Mouse (Mus musculus) intestine, postnatal 0 days (tissue): Measurements from ENCODE around the gene Slc17a7. TPM values are rescaled to one million over a fixed set of nuclear protein-coding genes. Genes with fewer than 3 reads are reported as not detected.

Experiments used
- ATAC-seq: fragments of 200-750 bp; cut with Nextera tagmentation; 2 replicates; pipeline ENCODE4 v1.8.0; 2017; ENCODE audit warnings: mild to moderate bottlenecking, moderate TSS enrichment, moderate library complexity
- H3K27ac ChIP-seq: fragments of 300-500 bp; sonication (generic); 2 replicates; pipeline ENCODE4 v1.5.1; 2014; ENCODE audit warnings: mild to moderate bottlenecking, low read depth, low read length, moderate library complexity
- H3K27me3 ChIP-seq: fragments of 300-500 bp; sonication (generic); replicated peaks from 2 replicates; pipeline ENCODE4 v1.6.1; 2014; ENCODE audit warnings: low read length, mixed read lengths; ENCODE audit not compliant: control insufficient read depth, insufficient read depth
- H3K36me3 ChIP-seq: fragments of 300-500 bp; sonication (generic); 2 replicates; pipeline ENCODE4 v1.6.1; 2014; ENCODE audit warnings: mild to moderate bottlenecking, moderate library complexity; ENCODE audit not compliant: control insufficient read depth, insufficient read depth
- H3K4me1 ChIP-seq: fragments of 300-500 bp; sonication (generic); replicated peaks from 2 replicates; pipeline ENCODE4 v1.6.1; 2014; ENCODE audit warnings: antibody characterized with exemption, low read length, mixed read lengths; ENCODE audit not compliant: control insufficient read depth, insufficient read depth
- H3K4me2 ChIP-seq: fragments of 300-500 bp; sonication (generic); replicated peaks from 2 replicates; pipeline ENCODE4 v1.6.1; 2014; ENCODE audit warnings: low read depth, mild to moderate bottlenecking, moderate library complexity
- H3K4me3 ChIP-seq: fragments of 300-500 bp; sonication (generic); 2 replicates; pipeline ENCODE4 v1.5.1; 2014; ENCODE audit warnings: low read depth, low read length
- H3K9ac ChIP-seq: fragments of 300-500 bp; sonication (generic); 2 replicates; pipeline ENCODE4 v1.6.1; 2014; ENCODE audit warnings: mild to moderate bottlenecking, low read depth, low read length
- H3K9me3 ChIP-seq: fragments of 300-500 bp; sonication (generic); 2 replicates; pipeline ENCODE4 v1.6.1; 2016; ENCODE audit warnings: mixed run types; ENCODE audit not compliant: control insufficient read depth
- CTCF ChIP-seq: sonication (generic); IDR thresholded peaks from 2 replicates; pipeline ENCODE4 v1.5.1; 2016; ENCODE audit warnings: low read depth, mild to moderate bottlenecking, control low read depth, antibody characterized with exemption, moderate library complexity
- WGBS: fragments of 180-500 bp; shearing (Covaris S2); extraction: QIAGEN DNeasy Blood & Tissue Kit; methylation state at CpG from one replicate; pipeline ENCODE4 v1.1.7; 2014; 5-methylcytosine and 5-hydroxymethylcytosine counted together
- polyA plus RNA-seq: library from polyadenylated mRNA; unstranded; fragments of >200 nt; fragmentation: Nextera tagmentation; extraction: Ambion mirVana; gene quantifications from 2 replicates; pipeline ENCODE4 v1.2.1, GENCODE M21; 2015

Gene Slc17a7
- polyA plus RNA-seq, 1 experiment from 2014 or later: not detected

- Histone ChIP-seq H3K27ac (no peak overlapping the region), H3K4me3 (no peak overlapping the region), H3K4me2 (no peak overlapping the region), H3K27me3 (no peaks in the 10 kb centered on the region), H3K36me3 (peaks cover 34% of the 10 kb centered on the region), H3K4me1 (peaks cover 6% of the 10 kb centered on the region; the same call in 1 of the 2 replicates), H3K9me3 (no peaks in the 10 kb centered on the region), H3K9ac (no peak overlapping the region)
- no peak for TF ChIP-seq CTCF
- no peak for ATAC-seq
- WGBS: 84% methylated on average over 9 of the region's 9 CpGs
These were observed 8.2 kb upstream of the Slc17a7 start for GRCm38 (mm10) chr7:45155590-45155989.

- Histone ChIP-seq H3K9me3 (no peaks in the 10 kb centered on the region), H3K27me3 (no peaks in the 10 kb centered on the region), H3K36me3 (peaks cover 34% of the 10 kb centered on the region), H3K4me1 (0 out of 2 replicates have a peak, but pooled peaks cover 2% of the 10 kb centered on the region), H3K27ac (no peak overlapping the region), H3K9ac (no peak overlapping the region), H3K4me3 (no peak overlapping the region), H3K4me2 (no peak overlapping the region)
- no peak for ATAC-seq
- WGBS: 93% methylated on average over 15 of the region's 15 CpGs
- TF ChIP-seq CTCF: no peak
These were observed 7.5 kb upstream of the Slc17a7 start for GRCm38 (mm10) chr7:45156206-45156605.

DNA sequence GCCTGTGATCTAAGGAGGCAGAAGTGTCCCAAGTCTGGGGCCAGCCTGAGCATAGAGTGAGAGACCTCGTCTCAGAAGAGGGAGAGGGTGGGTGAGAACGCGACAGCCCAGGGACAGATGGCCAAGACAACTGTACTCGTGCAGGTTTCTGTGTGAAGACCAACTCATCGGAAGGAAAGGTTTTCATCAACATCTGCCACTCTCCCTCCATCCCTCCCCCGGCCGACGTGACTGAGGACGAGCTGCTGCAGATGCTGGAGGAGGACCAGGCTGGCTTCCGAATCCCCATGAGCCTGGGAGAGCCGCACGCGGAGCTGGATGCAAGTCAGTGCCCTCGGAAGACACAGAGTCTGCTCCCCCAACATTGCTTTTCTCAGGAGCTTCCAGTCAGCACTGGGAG, 6.3 kb upstream of the Slc17a7 start:
- Histone ChIP-seq H3K9ac (no peak overlapping the region), H3K27ac (no peak overlapping the region), H3K9me3 (no peaks in the 10 kb centered on the region), H3K4me2 (no peak overlapping the region), H3K4me1 (peaks cover 7% of the 10 kb centered on the region; the same call in 1 of the 2 replicates), H3K27me3 (peaks cover 1% of the 10 kb centered on the region; the same call in 1 of the 2 replicates), H3K4me3 (no peak overlapping the region), H3K36me3 (peaks cover 34% of the 10 kb centered on the region)
- no peak for TF ChIP-seq CTCF
- ATAC-seq: no peak
- WGBS: 88% methylated on average over 14 of the region's 14 CpGs

DNA sequence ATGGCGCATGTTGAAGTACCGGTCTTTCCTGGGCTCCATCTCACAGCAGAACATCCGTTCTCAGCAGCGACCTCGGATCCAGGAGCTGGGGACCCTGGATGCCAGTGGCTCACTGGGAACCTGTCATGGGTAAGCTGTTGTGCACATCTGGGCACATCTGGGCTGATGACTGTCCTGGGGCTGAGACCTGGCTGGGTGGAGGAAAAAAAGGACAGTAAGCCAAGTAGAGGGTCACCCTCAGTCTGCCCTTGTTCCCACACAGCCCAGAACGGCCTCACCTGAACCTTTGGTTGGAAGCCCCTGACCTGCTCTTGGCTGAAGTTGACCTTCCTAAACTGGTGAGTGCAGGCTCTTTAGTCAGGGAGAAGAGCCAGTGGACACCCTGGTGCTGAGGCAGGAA, 4.8 kb upstream of the Slc17a7 start:
- Histone ChIP-seq H3K27me3 (peaks cover 16% of the 10 kb centered on the region), H3K4me3 (no peak overlapping the region), H3K9me3 (no peaks in the 10 kb centered on the region), H3K4me1 (peaks cover 7% of the 10 kb centered on the region; the same call in 1 of the 2 replicates), H3K9ac (no peak overlapping the region), H3K4me2 (no peak overlapping the region), H3K27ac (no peak overlapping the region), H3K36me3 (peaks cover 34% of the 10 kb centered on the region)
- WGBS: 90% methylated on average over 6 of the region's 6 CpGs
- TF ChIP-seq CTCF: no peak
- no peak for ATAC-seq

DNA sequence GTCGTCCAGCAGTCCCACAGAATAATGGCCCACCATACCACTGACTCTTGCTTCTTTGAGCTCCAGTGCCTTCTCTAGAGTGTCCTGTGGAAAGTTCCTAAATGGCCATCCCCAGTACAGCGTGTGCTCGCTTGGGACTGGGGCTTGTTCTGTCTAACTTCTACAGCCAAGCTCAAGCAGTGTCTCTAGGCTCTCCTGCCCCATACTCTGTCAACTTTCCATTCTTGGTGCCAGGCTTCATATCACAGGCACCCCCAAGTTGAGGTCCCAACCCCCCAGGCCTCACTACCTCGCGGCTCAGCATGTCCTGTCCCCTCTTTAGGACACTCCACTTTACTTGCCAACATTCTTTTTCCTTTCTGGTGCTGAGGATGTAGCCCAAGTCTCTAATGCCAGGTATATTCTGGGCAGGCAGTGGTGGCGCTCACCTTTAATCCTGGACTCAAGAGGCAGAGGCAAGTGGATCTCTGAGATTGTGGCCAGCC, 3.4 kb upstream of the Slc17a7 start:
- H3K9me3 ChIP-seq: no peaks in the 10 kb centered on the region
- H3K4me3 ChIP-seq: no peak overlapping the region
- peaks cover 5% of the 10 kb centered on the region; the same call in 1 of the 2 replicates for H3K4me1 ChIP-seq
- peaks cover 34% of the 10 kb centered on the region for H3K36me3 ChIP-seq
- H3K27ac ChIP-seq: no peak overlapping the region
- 89% methylated on average over 6 of the region's 6 CpGs for WGBS
- H3K9ac ChIP-seq: no peak overlapping the region
- peaks cover 30% of the 10 kb centered on the region for H3K27me3 ChIP-seq
- no peak for ATAC-seq
- TF ChIP-seq CTCF: no peak
- no peak overlapping the region for H3K4me2 ChIP-seq

DNA sequence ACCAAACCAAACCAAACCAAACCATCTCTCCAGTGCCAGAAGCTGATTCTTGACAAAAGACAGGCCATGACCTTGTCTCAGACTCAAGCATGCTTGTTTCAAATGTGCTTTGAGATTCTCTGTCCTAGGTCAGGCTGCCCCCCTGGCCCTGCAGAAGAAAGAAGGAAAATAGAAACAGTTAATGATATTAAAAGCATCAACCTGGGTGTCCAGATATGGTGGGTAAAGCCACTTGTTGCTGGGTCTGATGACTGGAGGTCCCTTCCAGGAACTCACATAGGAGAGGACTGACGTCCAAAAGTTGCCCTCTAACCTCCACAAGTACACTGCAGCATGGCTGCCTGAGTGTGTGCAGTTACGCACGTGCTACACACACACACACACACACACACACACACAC, 2.9 kb upstream of the Slc17a7 start:
- no peaks in the 10 kb centered on the region for H3K9me3 ChIP-seq
- H3K4me2 ChIP-seq: no peak overlapping the region
- peaks cover 35% of the 10 kb centered on the region for H3K27me3 ChIP-seq
- no peak for ATAC-seq
- H3K27ac ChIP-seq: no peak overlapping the region
- H3K9ac ChIP-seq: no peak overlapping the region
- no peak overlapping the region for H3K4me3 ChIP-seq
- TF ChIP-seq CTCF: no peak
- peaks cover 5% of the 10 kb centered on the region; the same call in 1 of the 2 replicates for H3K4me1 ChIP-seq
- 89% methylated on average over 3 of the region's 3 CpGs for WGBS
- peaks cover 34% of the 10 kb centered on the region for H3K36me3 ChIP-seq
